Mouse (Mus musculus) kidney, embryonic 14.5 days (tissue): ENCODE results near the gene Gm4894. TPM values are rescaled to one million over a fixed set of nuclear protein-coding genes. Genes with fewer than 3 reads are reported as not detected.

ENCODE experiments used
- ATAC-seq: fragments of 200-750 bp; cut with Nextera tagmentation; 2 replicates; pipeline ENCODE4 v1.8.0; 2017; ENCODE audit warnings: moderate number of reproducible peaks, mild to moderate bottlenecking, moderate TSS enrichment, moderate library complexity; ENCODE audit not compliant: low FRiP score, low TSS enrichment
- H3K27ac ChIP-seq: fragments of 300-500 bp; sonication (generic); 2 replicates; pipeline ENCODE4 v1.5.1; 2014; ENCODE audit warnings: low read depth, mild to moderate bottlenecking, low read length, moderate library complexity, mixed read lengths
- H3K27me3 ChIP-seq: fragments of 300-500 bp; sonication (generic); 2 replicates; pipeline ENCODE4 v1.6.1; 2014; ENCODE audit warnings: mild to moderate bottlenecking, low read length; ENCODE audit not compliant: control insufficient read depth, insufficient read depth
- H3K36me3 ChIP-seq: fragments of 300-500 bp; sonication (generic); 2 replicates; pipeline ENCODE4 v1.6.1; 2014; ENCODE audit warnings: low read length, mixed read lengths; ENCODE audit not compliant: control insufficient read depth, insufficient read depth
- H3K4me1 ChIP-seq: fragments of 300-500 bp; sonication (generic); 2 replicates; pipeline ENCODE4 v1.6.1; 2014; ENCODE audit warnings: low read length, mixed read lengths; ENCODE audit not compliant: control insufficient read depth, insufficient read depth
- H3K4me2 ChIP-seq: fragments of 300-500 bp; sonication (generic); replicated peaks from 2 replicates; pipeline ENCODE4 v1.6.1; 2014; ENCODE audit warnings: low read depth, mild to moderate bottlenecking, low read length
- H3K4me3 ChIP-seq: fragments of 300-500 bp; sonication (generic); 2 replicates; pipeline ENCODE4 v1.5.1; 2014; ENCODE audit warnings: mild to moderate bottlenecking, low read length
- H3K9ac ChIP-seq: fragments of 300-500 bp; sonication (generic); 2 replicates; pipeline ENCODE4 v1.6.1; 2014; ENCODE audit warnings: low read depth, mild to moderate bottlenecking, low read length, moderate library complexity
- H3K9me3 ChIP-seq: fragments of 300-500 bp; sonication (generic); 2 replicates; pipeline ENCODE4 v1.6.1; 2016; ENCODE audit warnings: low read length; ENCODE audit not compliant: control insufficient read depth
- WGBS: fragments of 180-500 bp; shearing (Covaris S2); extraction: QIAGEN DNeasy Blood & Tissue Kit; methylation state at CpG from one replicate; pipeline ENCODE4 v1.1.7; 2014; 5-methylcytosine and 5-hydroxymethylcytosine counted together
- polyA plus RNA-seq: library from polyadenylated mRNA; unstranded; fragments of >200 nt; fragmentation: Nextera tagmentation; extraction: Ambion mirVana; gene quantifications from 2 replicates; pipeline ENCODE4 v1.2.1, GENCODE M21; 2014

Gm4894 gene
- not detected in 2 replicates for polyA plus RNA-seq

- H3K9me3 ChIP-seq, result no peaks in the 10 kb centered on the region
- no peak within 1 kb of the TSS for H3K4me3 ChIP-seq
- H3K36me3 ChIP-seq, result no peaks in the 10 kb centered on the region
- WGBS, result 69% methylated on average over 6 of the region's 6 CpGs
- no peaks in the 10 kb centered on the region for H3K4me1 ChIP-seq
- no peak within 1 kb of the TSS for H3K27ac ChIP-seq
- no peaks in the 10 kb centered on the region for H3K27me3 ChIP-seq
- H3K9ac ChIP-seq, result no peak within 1 kb of the TSS
- H3K4me2 ChIP-seq, result no peak within 1 kb of the TSS
- no peak for ATAC-seq
Measured at GRCm38 (mm10) chr9:49250231-49250630, at the start of gene Gm4894. Gene Gm4894 (plus strand): TSS chr9:49250531.

GRCm38 (mm10) chr9:49206331-49206730, 44.0 kb upstream of the Gm4894 start:
- Histone ChIP-seq H3K4me1 (no peaks in the 10 kb centered on the region), H3K27me3 (no peaks in the 10 kb centered on the region), H3K9me3 (no peaks in the 10 kb centered on the region), H3K4me3 (no peak overlapping the region; the same call in 1 of the 2 replicates), H3K9ac (no peak overlapping the region), H3K36me3 (no peaks in the 10 kb centered on the region), H3K27ac (no peak overlapping the region), H3K4me2 (peak overlapping the region; percentile 15; the same call in 1 of the 2 replicates)
- 16% methylated on average over 15 of the region's 15 CpGs for whole genome bisulfite sequencing
- no peak for ATAC-seq

DNA sequence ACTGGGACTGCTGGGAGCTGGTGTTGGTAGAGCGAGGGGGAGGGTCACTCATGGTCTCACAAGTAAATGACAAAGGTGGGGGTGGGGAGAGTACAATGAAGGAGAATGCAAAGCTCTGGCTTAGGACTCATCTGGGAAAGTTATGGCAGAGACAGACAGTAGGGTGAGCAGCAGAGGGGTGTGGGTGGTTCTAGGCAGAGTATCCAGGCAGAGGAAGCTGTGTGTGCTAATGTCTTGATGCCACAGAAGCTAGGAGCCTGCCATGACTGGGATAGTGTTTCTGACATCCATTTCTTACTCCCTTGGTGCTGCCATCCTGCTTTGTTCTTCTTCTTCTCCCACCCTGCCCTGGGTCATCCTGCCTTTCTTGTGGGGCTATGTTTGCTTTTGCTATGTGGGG, 38.8 kb upstream of the Gm4894 start:
- no peak overlapping the region for H3K27ac ChIP-seq
- H3K4me3 ChIP-seq, result no peak overlapping the region
- H3K36me3 ChIP-seq, result no peaks in the 10 kb centered on the region
- H3K9ac ChIP-seq, result no peak overlapping the region
- H3K4me1 ChIP-seq, result no peaks in the 10 kb centered on the region
- H3K27me3 ChIP-seq, result no peaks in the 10 kb centered on the region
- H3K4me2 ChIP-seq, result no peak overlapping the region
- 52% methylated on average over 1 of the region's 1 CpGs for WGBS
- no peak for ATAC-seq
- no peaks in the 10 kb centered on the region for H3K9me3 ChIP-seq

DNA sequence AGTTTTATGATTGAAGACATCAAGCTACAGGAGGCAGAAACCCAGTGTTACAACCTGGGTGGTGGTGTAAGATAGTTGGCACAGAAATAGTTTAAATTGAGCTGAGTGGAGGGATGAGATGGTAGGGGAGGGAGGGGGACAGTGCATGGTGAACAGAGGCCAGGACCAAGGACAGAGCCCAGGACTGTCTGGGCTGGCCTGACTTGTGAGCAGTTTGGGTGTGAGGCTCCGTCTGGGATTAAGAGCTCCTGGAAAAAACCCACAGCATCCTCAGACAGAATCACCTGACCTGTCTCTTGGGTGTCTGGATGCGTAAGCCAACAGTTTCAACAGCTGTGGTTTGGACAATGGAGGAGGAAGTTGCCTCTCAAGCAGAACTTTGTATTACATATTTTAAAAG, 35.6 kb upstream of the Gm4894 start:
- Histone ChIP-seq H3K4me2 (no peak overlapping the region), H3K27ac (no peak overlapping the region), H3K27me3 (no peaks in the 10 kb centered on the region), H3K4me1 (no peaks in the 10 kb centered on the region), H3K9me3 (no peaks in the 10 kb centered on the region), H3K36me3 (no peaks in the 10 kb centered on the region), H3K9ac (no peak overlapping the region), H3K4me3 (no peak overlapping the region)
- ATAC-seq, result no peak
- 43% methylated on average over 2 of the region's 2 CpGs for WGBS

DNA sequence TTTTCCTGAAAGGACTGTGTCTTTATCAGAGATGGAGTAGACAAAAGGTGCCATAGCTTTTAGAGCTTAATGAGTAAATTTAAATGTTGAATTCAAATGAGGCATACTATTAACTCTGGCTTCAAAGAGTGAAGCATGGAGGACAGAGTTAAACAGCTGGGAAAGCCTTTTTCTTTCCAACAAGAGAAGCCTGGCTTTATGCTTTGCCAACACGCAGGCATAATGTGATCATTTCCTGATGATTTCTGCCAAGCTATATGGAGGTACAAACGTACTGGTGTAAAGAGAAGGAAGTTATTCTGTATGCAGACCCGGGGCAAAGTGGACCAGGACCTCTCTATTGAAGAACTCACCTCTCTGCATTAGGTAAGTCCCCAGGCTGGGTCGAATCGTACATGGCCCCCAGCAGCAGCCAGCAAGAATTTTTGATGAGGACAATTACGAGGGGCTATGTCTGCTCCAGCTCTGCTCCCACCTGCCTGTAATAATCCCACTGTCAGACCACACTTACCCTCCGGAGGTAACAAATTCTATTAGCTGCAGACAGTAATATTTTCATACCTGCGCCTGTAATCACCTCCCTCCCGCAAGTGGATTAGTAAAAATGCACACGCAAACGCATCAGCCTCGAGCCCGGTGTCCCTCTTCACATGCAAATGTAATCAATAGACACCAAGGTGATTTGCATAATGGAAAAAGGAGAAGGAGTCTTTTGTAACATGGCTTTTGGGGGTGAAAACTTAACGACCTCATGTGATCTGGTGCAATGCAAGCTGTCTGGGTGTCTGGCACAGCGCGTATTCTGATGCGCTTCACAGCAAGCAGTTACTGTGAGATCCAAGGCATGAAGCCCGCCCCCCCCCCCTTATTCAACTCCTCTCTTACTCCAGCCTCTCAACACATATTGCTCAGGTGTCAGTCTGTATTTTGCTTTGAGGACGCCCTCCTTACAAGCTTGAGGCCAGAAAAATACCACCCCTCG, 32.4 kb upstream of the Gm4894 start:
- Histone ChIP-seq H3K27me3 (no peaks in the 10 kb centered on the region), H3K27ac (no peak overlapping the region), H3K4me3 (no peak overlapping the region), H3K36me3 (no peaks in the 10 kb centered on the region), H3K9ac (no peak overlapping the region), H3K4me2 (no peak overlapping the region), H3K4me1 (no peaks in the 10 kb centered on the region), H3K9me3 (no peaks in the 10 kb centered on the region)
- 86% methylated on average over 20 of the region's 20 CpGs for WGBS
- ATAC-seq, result no peak

DNA sequence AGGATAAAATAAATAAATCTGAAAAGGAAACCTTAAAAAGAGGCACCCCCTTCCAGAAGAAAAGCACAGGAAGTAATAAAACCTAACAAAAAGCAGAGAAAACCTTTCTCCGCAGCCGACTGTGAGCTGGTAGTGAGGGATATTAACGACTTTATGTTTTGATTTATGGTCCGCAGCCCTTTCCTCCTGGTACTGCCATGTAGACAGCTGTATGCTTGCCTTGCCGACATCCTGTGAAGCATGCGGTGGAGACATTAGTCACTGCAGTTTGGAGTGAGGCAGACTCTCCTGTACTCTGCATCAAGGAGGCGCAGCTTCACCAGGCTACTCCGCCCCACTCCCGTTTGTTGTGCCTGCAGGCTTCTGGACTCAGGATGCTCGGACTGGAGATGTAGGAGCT, 25.8 kb upstream of the Gm4894 start:
- Histone ChIP-seq H3K4me2 (no peak overlapping the region), H3K9me3 (no peaks in the 10 kb centered on the region), H3K27me3 (no peaks in the 10 kb centered on the region), H3K9ac (no peak overlapping the region), H3K4me3 (no peak overlapping the region), H3K36me3 (no peaks in the 10 kb centered on the region), H3K27ac (no peak overlapping the region), H3K4me1 (no peaks in the 10 kb centered on the region)
- no peak for ATAC-seq
- WGBS, result 33% methylated on average over 10 of the region's 10 CpGs

- Histone ChIP-seq H3K4me2 (no peak overlapping the region), H3K9ac (no peak overlapping the region), H3K27ac (no peak overlapping the region), H3K27me3 (no peaks in the 10 kb centered on the region), H3K4me1 (no peaks in the 10 kb centered on the region), H3K4me3 (no peak overlapping the region), H3K9me3 (no peaks in the 10 kb centered on the region), H3K36me3 (no peaks in the 10 kb centered on the region)
- WGBS, result 64% methylated on average over 9 of the region's 9 CpGs
- ATAC-seq, result no peak
Measured at GRCm38 (mm10) chr9:49227442-49227841, 22.9 kb upstream of the Gm4894 start.

- Histone ChIP-seq H3K27ac (no peak overlapping the region), H3K9ac (no peak overlapping the region), H3K27me3 (no peaks in the 10 kb centered on the region), H3K4me2 (no peak overlapping the region), H3K4me3 (no peak overlapping the region), H3K4me1 (no peaks in the 10 kb centered on the region), H3K9me3 (no peaks in the 10 kb centered on the region), H3K36me3 (no peaks in the 10 kb centered on the region)
- no peak for ATAC-seq
- 92% methylated on average over 2 of the region's 2 CpGs for WGBS
Measured at GRCm38 (mm10) chr9:49229054-49229453, 21.3 kb upstream of the Gm4894 start.

GRCm38 (mm10) chr9:49246839-49247238, 3.5 kb upstream of the Gm4894 start:
- no peaks in the 10 kb centered on the region for H3K9me3 ChIP-seq
- H3K27me3 ChIP-seq, result no peaks in the 10 kb centered on the region
- H3K4me3 ChIP-seq, result no peak overlapping the region
- 32% methylated on average over 7 of the region's 7 CpGs for WGBS
- no peaks in the 10 kb centered on the region for H3K4me1 ChIP-seq
- no peak overlapping the region for H3K4me2 ChIP-seq
- no peak overlapping the region for H3K27ac ChIP-seq
- H3K36me3 ChIP-seq, result no peaks in the 10 kb centered on the region
- H3K9ac ChIP-seq, result no peak overlapping the region
- ATAC-seq, result no peak
